Mouse (Mus musculus) thymus, postnatal 14 days (tissue): ENCODE results near the gene Acap2.

ENCODE experiments used
- DNase-seq: peaks from one replicate; pipeline ENCODE4 v3.0.0; 2021

The Acap2 gene

DNA sequence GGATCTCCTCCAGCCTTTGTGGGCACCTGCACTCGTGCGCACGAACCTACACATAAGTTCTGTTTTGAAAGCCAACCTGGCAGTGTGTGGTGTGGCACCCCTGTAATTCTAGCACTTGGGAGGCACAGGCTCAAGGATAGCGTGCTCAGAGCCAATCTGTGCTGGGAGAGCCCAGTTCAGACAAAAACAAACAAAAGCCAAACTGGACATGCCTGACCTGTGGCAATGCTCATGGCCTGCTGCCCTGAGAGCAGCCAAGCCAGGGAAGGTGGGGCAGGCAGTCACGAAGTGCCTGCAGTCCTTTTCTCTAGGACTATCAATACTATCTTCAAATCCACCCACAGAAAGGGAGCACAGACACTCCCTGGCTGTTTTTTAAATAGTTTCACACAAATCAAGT, 157.9 kb downstream of the Acap2 start:
- no peak for DNase-seq
